Mouse (Mus musculus) testis, adult 2 months (tissue): ENCODE measurements at regions not wholly inside any gene's neighbourhood (a gene's known extent, or its start where the extent isn't known, plus 50 kb on each side); places are given as distances from the start of the nearest gene placed in this dataset.

Experiments used
- H3K27ac ChIP-seq: fragments of 200-500 bp; 2 replicates; pipeline ENCODE4 v1.5.1; 2012; ENCODE audit warnings: low read depth, low read length; ENCODE audit not compliant: control insufficient read depth, insufficient read depth
- H3K27me3 ChIP-seq: fragments of 200-500 bp; 2 replicates; pipeline ENCODE4 v1.6.1; 2012; ENCODE audit warnings: mild to moderate bottlenecking, low read length, moderate library complexity; ENCODE audit not compliant: control insufficient read depth, insufficient read depth
- H3K36me3 ChIP-seq: fragments of 200-500 bp; 2 replicates; pipeline ENCODE4 v1.6.1; 2012; ENCODE audit warnings: mild to moderate bottlenecking, low read length; ENCODE audit not compliant: control insufficient read depth, insufficient read depth
- H3K4me1 ChIP-seq: fragments of 200-500 bp; 2 replicates; pipeline ENCODE4 v1.6.1; 2012; ENCODE audit warnings: low read length; ENCODE audit not compliant: control insufficient read depth, insufficient read depth
- H3K4me3 ChIP-seq: fragments of 200-500 bp; 2 replicates; pipeline ENCODE4 v1.5.1; 2012; ENCODE audit warnings: low read depth, mild to moderate bottlenecking, low read length, moderate library complexity, mixed read lengths; ENCODE audit not compliant: control insufficient read depth
- CTCF ChIP-seq: fragments of 200-500 bp; IDR thresholded peaks from 2 replicates; pipeline ENCODE4 v1.5.1; 2012; ENCODE audit warnings: low read depth, mild to moderate bottlenecking, inconsistent platforms, low read length, moderate library complexity; ENCODE audit not compliant: control insufficient read depth, insufficient read depth, insufficient replicate concordance
- POLR2A ChIP-seq: fragments of 200-500 bp; IDR thresholded peaks from 2 replicates; pipeline ENCODE4 v1.6.1; 2012; ENCODE audit warnings: low read depth, mild to moderate bottlenecking, inconsistent platforms, low read length, moderate library complexity; ENCODE audit not compliant: control insufficient read depth

DNA sequence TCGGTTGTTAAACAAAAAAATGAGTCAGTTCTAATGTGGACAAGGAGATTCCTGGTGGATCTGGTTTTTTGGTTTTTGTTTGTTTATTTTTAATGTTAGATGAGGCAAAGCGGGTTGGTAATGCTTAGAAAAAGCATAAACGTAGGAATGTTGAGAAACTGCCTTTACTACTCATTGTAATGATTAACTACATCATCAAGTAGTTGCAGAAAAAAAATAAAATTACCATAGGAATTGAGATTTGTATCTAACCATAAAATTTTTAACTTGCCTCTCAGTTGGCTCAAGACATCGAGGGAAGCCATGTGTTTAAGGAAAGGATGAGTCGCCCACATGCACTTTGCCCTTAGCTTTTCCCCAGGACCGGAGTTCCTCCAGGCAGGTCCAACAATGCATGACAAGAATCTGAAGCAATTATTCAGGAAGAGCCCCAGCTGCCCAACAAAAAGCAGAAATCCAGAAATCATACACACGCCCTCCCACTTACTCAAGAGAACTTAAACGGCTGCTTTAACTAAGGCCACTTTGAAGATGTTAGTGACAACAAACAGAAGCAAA lies 545.5 kb downstream of the Lmo4 start:
- Histone ChIP-seq H3K27ac (no peak overlapping the region), H3K27me3 (no peaks in the 10 kb centered on the region), H3K36me3 (no peaks in the 10 kb centered on the region), H3K4me3 (no peak overlapping the region), H3K4me1 (no peaks in the 10 kb centered on the region)
- no peak for TF ChIP-seq CTCF
- TF ChIP-seq POLR2A: no peak

DNA sequence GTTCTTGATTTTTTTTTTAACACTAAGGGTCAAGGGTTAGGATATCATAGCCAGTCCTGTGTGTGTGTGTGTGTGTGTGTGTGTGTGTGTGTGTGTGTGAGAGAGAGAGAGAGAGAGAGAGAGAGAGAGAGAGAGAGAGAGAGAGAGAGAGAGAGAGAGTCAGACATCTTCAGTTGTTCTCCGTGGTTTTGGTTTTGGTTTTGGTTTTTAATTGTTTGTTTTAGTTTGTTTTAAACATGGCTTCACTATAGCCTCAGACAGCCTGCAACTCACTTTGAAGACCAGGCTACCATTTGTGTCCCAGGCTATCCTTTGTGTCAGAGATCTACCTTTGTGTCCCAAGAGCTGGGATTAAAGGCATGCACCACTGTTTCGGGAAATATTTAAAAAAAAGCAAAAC lies 557.8 kb downstream of the Lmo4 start:
- H3K27me3 ChIP-seq: no peaks in the 10 kb centered on the region
- H3K27ac ChIP-seq: no peak overlapping the region
- TF ChIP-seq POLR2A (no peak), CTCF (no peak)
- H3K4me3 ChIP-seq: no peak overlapping the region
- no peaks in the 10 kb centered on the region for H3K36me3 ChIP-seq
- H3K4me1 ChIP-seq: no peaks in the 10 kb centered on the region

DNA sequence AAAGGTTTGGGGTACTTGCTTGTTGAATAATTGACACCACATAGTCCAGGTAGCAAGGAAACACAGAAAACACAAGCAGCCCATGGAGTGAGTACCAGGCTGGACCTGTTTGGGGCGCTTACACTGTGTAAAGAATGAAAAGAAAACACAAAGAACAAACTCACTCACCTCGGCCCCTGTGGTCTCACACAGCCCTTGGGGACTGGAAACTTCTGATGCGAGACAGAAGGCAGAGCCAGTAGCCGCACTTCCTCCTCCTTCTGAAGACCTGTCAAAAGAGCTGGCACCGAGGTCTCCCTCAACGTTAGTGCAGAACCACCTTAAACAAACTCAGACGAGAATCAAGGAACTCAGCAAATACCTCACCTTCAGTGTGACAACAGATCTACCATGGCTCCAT lies 558.2 kb downstream of the Lmo4 start:
- no peak for TF ChIP-seq POLR2A
- no peak for TF ChIP-seq CTCF
- no peaks in the 10 kb centered on the region for H3K27me3 ChIP-seq
- H3K4me1 ChIP-seq: no peaks in the 10 kb centered on the region
- H3K36me3 ChIP-seq: no peaks in the 10 kb centered on the region
- H3K27ac ChIP-seq: no peak overlapping the region
- H3K4me3 ChIP-seq: no peak overlapping the region

DNA sequence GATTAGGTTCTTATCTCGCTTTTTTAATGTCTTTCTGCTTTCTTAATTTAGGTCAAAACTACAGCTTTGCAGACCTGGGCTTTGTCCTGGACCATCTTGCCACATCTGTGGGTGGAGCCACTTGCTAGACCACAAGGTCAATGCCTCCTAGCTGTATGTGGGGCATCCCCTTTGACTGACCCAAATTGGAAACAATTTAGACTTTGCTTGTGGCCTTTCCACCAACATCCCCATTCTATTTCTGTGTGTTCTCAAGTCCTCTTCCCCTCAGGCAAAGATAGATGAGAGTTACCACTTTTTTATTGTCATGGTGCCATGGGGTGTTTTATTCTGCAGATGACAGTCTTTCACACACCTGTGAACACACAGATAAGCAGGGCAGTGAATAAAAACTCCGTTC lies 572.0 kb downstream of the Lmo4 start:
- TF ChIP-seq POLR2A: no peak
- TF ChIP-seq CTCF: no peak
- Histone ChIP-seq H3K4me1 (no peaks in the 10 kb centered on the region; the same call in 1 of the 2 replicates), H3K36me3 (no peaks in the 10 kb centered on the region), H3K4me3 (no peak overlapping the region), H3K27me3 (no peaks in the 10 kb centered on the region), H3K27ac (no peak overlapping the region)

DNA sequence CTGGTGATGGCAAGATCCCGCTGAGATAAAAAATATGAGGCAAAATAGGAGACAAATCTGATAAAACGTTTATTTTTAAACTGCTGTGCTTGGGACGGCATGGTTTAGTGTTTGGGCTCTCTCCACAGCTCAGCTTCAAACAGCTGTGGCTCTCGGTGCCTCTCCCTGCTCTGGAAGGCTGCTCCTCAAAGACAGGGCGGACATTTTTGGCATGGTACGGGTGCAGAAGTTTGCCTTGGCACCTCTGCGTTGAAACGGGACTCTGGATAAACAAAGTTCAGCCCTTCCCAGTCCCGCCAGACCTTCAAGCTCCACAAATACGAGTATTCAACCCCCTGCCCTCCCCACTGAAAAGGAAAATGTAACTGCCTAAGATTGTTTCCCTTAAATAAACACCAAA lies 573.8 kb downstream of the Lmo4 start:
- no peaks in the 10 kb centered on the region for H3K36me3 ChIP-seq
- H3K4me3 ChIP-seq: no peak overlapping the region
- no peak overlapping the region for H3K27ac ChIP-seq
- H3K27me3 ChIP-seq: no peaks in the 10 kb centered on the region
- H3K4me1 ChIP-seq: no peaks in the 10 kb centered on the region; the same call in 1 of the 2 replicates
- no peak for TF ChIP-seq CTCF
- no peak for TF ChIP-seq POLR2A

DNA sequence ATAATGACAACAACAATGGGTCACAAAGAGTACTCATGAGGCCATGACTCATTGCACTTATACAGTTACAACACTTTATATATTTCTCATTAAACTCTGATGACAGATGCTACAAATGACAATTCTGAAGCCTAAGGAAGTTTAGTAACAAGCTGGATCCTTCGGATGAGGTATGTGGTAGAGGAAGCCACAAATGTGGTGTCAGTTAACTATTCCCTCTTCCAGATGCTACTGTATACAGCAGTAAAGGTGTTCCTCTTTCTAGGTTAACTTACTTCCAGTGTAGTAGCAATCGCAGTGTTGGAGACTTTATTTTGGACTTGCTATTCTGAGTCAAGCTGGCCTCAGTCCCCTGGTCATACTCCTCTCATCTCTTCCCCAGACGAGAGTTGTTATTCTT lies 580.1 kb downstream of the Lmo4 start:
- no peak overlapping the region for H3K27ac ChIP-seq
- TF ChIP-seq POLR2A (no peak), CTCF (no peak)

DNA sequence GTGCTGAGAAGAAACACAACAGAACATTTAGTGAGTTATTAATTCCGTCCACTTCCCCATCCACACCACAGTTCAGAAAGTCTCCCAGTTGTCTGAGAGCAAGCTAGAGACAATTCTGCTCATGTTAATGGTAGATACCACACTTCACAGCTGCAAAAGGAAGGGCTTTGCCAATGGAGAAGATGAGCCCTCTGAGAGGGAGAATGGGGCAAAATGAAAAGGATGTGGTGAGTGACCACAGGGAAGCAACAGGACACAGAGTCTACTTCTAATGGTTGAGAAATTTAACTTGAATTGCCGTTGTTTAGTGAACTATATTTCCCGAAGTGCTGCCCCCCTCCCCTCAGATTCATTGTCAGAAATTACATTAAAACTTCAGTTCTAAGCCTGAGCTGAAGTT lies 582.7 kb downstream of the Lmo4 start:
- TF ChIP-seq POLR2A: no peak
- TF ChIP-seq CTCF: no peak
- no peak overlapping the region for H3K4me3 ChIP-seq

More for the DNA sequence above, 580.1 kb downstream of the Lmo4 start:
- no peaks in the 10 kb centered on the region for H3K36me3 ChIP-seq
- no peaks in the 10 kb centered on the region for H3K4me1 ChIP-seq
- no peaks in the 10 kb centered on the region for H3K27me3 ChIP-seq
- H3K4me3 ChIP-seq: peak overlapping the region; percentile 31; the same call in 1 of the 2 replicates

DNA sequence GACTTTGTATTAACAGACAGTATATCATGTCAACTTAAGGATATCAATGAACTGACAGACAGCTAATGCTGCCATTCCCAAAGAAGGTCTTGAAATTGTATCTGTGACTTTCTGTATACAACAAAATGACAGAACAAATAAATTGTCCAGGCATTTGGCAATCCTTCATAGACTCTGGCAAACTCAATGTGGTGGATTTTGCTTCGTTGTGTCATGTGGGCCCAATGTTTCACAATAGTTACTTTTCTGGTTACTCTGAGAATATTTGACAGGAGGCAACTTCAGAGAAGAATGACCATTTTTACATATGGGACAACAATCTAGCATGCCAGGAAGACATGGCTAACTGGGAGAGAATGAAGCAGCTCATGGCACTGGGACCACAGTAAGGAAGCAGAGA lies 585.9 kb downstream of the Lmo4 start:
- Histone ChIP-seq H3K4me1 (no peaks in the 10 kb centered on the region), H3K36me3 (no peaks in the 10 kb centered on the region), H3K27me3 (no peaks in the 10 kb centered on the region), H3K4me3 (no peak overlapping the region), H3K27ac (no peak overlapping the region)
- TF ChIP-seq POLR2A: no peak
- TF ChIP-seq CTCF: no peak

More for the DNA sequence above, 582.7 kb downstream of the Lmo4 start:
- no peak overlapping the region for H3K27ac ChIP-seq
- H3K36me3 ChIP-seq: no peaks in the 10 kb centered on the region
- H3K4me1 ChIP-seq: no peaks in the 10 kb centered on the region
- no peaks in the 10 kb centered on the region for H3K27me3 ChIP-seq
